Mouse (Mus musculus) gastrocnemius, adult 8-10 months (tissue): Measurements from ENCODE around the gene Lsmem1. TPM values are rescaled to one million over a fixed set of nuclear protein-coding genes. Genes with fewer than 3 reads are reported as not detected.

Experiments
- DNase-seq, 2 experiments: peaks; one replicate each; pipeline ENCODE4 v3.0.0; 2022; ENCODE audit warnings: low spot score in 2 of 2
- microRNA-seq: library from miRNA; unstranded; fragments of <30 nt; microRNA quantifications from one replicate; pipeline ENCODE4 v1.2.0, GENCODE M21; 2022
- total RNA-seq, 4 experiments: library from RNA; stranded (reverse); gene quantifications; 2 replicates each; pipeline ENCODE4 v1.2.4; 2022

Gene Lsmem1
- total RNA-seq, 4 experiments from 2014 or later: 64.2 to 78.9 (median 74.6) TPM

DNA sequence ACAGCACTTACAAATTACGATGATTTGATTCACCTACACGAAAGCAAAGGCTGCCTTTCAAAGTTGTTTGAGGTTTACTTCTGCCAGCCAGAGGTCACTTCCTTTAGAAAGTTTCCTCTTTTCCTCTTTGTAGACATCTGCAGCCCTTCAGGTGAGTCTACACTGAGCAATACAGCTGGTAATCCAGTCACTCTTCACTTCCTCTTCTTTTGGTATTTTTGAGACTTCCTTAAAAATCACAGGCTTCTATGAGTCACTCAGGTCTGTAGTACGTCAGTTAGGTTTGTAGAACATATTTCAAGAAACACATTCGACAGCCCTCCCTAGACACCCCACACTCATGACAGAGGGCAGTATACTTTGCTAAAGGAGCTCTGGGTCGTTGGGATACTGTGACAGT, 58.6 kb downstream of the Lsmem1 start:
- no peak for DNase-seq

DNA sequence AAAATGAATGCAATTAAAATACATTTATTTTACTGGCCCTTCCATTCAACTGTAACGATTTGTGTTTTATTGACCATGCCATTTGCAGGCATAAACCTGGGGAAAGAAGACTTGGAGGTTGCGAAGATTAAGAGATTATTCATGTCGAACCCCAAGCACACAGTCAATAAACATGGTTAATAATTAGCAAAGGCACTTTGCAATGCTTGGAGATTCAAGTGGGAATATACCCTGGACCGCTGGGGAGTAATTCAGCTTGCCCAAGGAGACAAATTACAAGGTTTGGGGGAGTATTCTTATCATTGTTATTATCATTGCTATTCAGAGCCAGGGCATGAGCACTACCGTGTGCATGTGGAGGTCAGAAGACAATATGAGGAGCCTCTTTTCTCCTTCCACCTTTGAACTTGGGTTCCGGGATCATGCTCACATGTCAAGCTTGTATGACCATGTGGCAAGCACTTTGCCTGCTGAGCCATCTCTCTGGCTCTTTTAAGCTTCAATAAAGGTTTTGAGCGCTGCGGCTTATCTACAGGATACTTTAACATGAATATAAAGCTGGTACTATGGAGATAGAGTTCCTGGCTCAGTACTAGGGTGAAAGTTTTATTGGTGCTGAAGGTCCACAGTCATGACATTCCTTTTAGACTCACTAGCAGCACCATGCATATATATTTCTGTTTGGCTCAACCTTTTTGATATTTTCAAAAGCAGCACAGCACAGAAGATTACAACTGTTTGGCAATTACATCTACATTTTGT, 59.6 kb downstream of the Lsmem1 start:
- DNase-seq: no peak

DNA sequence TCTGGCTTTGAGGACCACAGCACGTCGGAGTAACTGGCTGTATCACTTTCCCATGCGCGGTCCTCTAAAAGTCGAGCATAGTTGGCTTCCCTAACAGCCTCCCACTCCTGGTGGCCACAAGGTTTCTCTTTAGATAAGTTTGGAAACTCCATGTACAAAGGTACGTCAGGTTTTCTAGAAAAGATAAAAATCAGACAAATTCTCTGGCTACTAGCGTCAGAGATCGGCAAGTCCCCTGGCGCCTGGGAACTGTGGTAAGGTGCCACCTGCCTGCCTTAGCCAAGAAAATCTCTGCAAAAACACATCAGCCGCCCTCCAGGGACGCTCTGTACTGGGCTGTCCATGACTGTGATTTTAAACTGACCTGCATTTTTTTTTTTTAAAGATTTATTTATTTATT, 64.8 kb downstream of the Lsmem1 start:
- DNase-seq: no peak

DNA sequence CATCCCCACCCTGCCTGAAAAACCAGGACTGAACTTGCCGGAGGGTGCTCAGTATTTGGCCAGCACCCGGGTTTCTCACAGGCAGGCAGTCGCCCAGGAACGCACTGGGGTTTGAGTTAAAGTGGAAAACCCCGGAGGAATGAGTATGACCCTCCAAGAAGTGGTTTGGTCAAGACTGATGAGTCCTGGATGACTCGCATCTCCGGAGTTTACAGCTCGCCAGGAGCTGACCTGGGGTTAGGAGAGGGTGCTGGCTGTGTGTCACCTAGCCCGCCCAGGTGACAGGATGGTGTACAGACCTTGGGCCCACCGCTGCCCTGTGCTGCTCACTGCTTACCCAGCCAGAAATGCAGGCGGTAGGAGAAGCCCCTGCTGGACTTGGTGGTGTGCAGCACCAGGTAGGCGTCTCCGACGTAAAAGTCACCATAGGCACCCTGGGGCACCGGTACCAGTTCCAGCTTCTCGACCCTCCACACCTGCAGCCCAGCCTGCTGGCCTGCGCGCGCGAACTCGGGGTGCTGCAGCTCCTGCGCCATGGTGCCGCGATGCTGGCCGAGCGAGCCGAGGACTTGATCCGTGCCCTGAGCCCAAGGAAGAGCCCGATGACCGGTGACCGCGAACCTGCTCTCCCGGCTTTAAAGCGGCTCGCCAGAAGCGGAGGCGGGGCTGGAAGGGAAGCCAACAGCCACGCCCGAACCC, 65.6 kb downstream of the Lsmem1 start, which contains the start of gene Scin:
TSS of gene Scin (minus strand) at position 656 of the 699 bp plus-strand sequence.
- DNase-seq: no peak

DNA sequence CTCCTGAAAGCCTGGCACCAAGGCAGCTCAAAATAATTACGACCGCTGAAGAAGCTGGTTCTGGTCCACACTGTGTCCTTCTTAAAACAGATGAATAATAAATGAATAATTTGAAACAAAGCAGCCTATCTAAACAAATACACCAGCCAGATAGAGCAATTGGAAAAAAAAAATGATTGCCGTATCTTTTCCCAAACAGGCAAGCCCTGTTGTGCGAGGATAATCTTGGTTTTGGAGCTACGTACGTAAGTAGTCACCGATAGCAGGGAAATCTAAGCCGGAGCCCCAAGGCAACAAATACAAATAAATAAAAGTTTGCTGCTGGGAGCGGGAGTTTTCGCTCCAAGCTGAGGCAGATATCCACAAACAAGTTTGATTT, 66.1 kb downstream of the Lsmem1 start:
- no peak for DNase-seq

Small RNA genes lying within 50 kb of the gene (microRNA-seq; reads per million reads assigned to microRNA genes)
- 4.2 reads per million for gene Mir1938

Other genes with a start within 250 kb of the Lsmem1 start
- 10 to 100 TPM; 19.5 to 26.4 (median 25.5) TPM for gene Arl4a, start 161.5 kb downstream of the Lsmem1 start, total RNA-seq
- 1 to 10 TPM in 3 of 4 experiments, under 1 TPM in 1; 0.89 to 1.5 (median 1.2) TPM for gene Scin, start 65.3 kb downstream of the Lsmem1 start, total RNA-seq
- gene Ifrd1, start 49.0 kb upstream of the Lsmem1 start, total RNA-seq: 100 to 1,000 TPM in 2 of 4 experiments, 10 to 100 TPM in 2; 93.1 to 126 (median 105) TPM
- gene Zfp277, start 246.4 kb upstream of the Lsmem1 start, total RNA-seq: 1 to 10 TPM; 7.0 to 8.7 (median 8.0) TPM
- 10 to 100 TPM in 2 of 4 experiments, 1 to 10 TPM in 2; 7.9 to 11.6 (median 9.4) TPM for gene Dock4, start 246.5 kb upstream of the Lsmem1 start, total RNA-seq